In genomic region chrX:153936111-153936510, GRCm38 (mm10) we compare ENCODE assay signal across 18 mouse cellular contexts.
"Had no signal": no experiment of that assay in that cellular context is flagged by ENCODE, and none has a peak within 500 bp of the region (broad histone marks: within the 10 kb centered on the region; RNA-seq: fewer than 3 reads in every experiment).

No protein-coding gene starts in this region.

- H3K9me3 ChIP-seq: limb, embryonic 12.5 days; limb, embryonic 15.5 days; liver, embryonic 12.5 days; liver, embryonic 15.5 days; midbrain, embryonic 12.5 days; midbrain, embryonic 15.5 days; neural tube, embryonic 12.5 days; neural tube, embryonic 15.5 days; stomach, embryonic 15.5 days had no signal

- H3K4me2 ChIP-seq: limb, embryonic 12.5 days; limb, embryonic 15.5 days; liver, embryonic 12.5 days; liver, embryonic 15.5 days; midbrain, embryonic 12.5 days; midbrain, embryonic 15.5 days; neural tube, embryonic 12.5 days; neural tube, embryonic 15.5 days; stomach, embryonic 15.5 days had no signal

- H3K36me3 ChIP-seq: limb, embryonic 12.5 days; limb, embryonic 15.5 days; liver, embryonic 12.5 days; liver, embryonic 15.5 days; midbrain, embryonic 12.5 days; midbrain, embryonic 15.5 days; neural tube, embryonic 12.5 days; neural tube, embryonic 15.5 days; stomach, embryonic 15.5 days had no signal

- H3K9ac ChIP-seq: limb, embryonic 12.5 days; limb, embryonic 15.5 days; liver, embryonic 12.5 days; liver, embryonic 15.5 days; midbrain, embryonic 12.5 days; midbrain, embryonic 15.5 days; neural tube, embryonic 12.5 days; neural tube, embryonic 15.5 days; stomach, embryonic 15.5 days had no signal

- ATAC-seq: intestine, embryonic 16.5 days; liver, embryonic 12.5 days; midbrain, embryonic 15.5 days had no signal

- DNase-seq: kidney, adult 18-20 months; kidney, adult 9 months; kidney, postnatal 14 days; left cerebral cortex, postnatal 4 days; lung, adult 2 months; lung, postnatal 14 days; thymus, postnatal 25 days had no signal

- H3K27ac ChIP-seq: limb, embryonic 12.5 days; limb, embryonic 15.5 days; liver, embryonic 12.5 days; liver, embryonic 15.5 days; macrophage; midbrain, embryonic 12.5 days; midbrain, embryonic 15.5 days; neural tube, embryonic 12.5 days; neural tube, embryonic 15.5 days; stomach, embryonic 15.5 days had no signal

- H3K4me3 ChIP-seq: limb, embryonic 12.5 days; limb, embryonic 15.5 days; liver, embryonic 12.5 days; liver, embryonic 15.5 days; midbrain, embryonic 12.5 days; midbrain, embryonic 15.5 days; neural tube, embryonic 12.5 days; neural tube, embryonic 15.5 days; stomach, embryonic 15.5 days had no signal

- H3K27me3 ChIP-seq: limb, embryonic 12.5 days; limb, embryonic 15.5 days; liver, embryonic 12.5 days; liver, embryonic 15.5 days; midbrain, embryonic 12.5 days; midbrain, embryonic 15.5 days; neural tube, embryonic 12.5 days; neural tube, embryonic 15.5 days; stomach, embryonic 15.5 days had no signal

- H3K4me1 ChIP-seq: limb, embryonic 12.5 days; limb, embryonic 15.5 days; liver, embryonic 12.5 days; liver, embryonic 15.5 days; midbrain, embryonic 12.5 days; midbrain, embryonic 15.5 days; neural tube, embryonic 12.5 days; neural tube, embryonic 15.5 days; stomach, embryonic 15.5 days had no signal
